Mouse (Mus musculus) thymus, postnatal 10 days (tissue): ENCODE measurements around the gene Tanc1.

Source experiments
- DNase-seq, 2 experiments: peaks; one replicate each; pipeline ENCODE4 v3.0.0; 2021; ENCODE audit warnings: low spot score in 2 of 2

The Tanc1 gene

GRCm38 (mm10) chr2:59681181-59681580 is 69.3 kb downstream of the Tanc1 start:
- DNase-seq: no peak

- no peak for DNase-seq
These were observed 73.2 kb downstream of the Tanc1 start for GRCm38 (mm10) chr2:59684864-59685605.

- DNase-seq: no peak
These were observed 73.7 kb downstream of the Tanc1 start for GRCm38 (mm10) chr2:59685606-59685950.

- no peak for DNase-seq
These were observed 76.6 kb downstream of the Tanc1 start for GRCm38 (mm10) chr2:59688261-59689104.

GRCm38 (mm10) chr2:59691112-59691511 is 79.3 kb downstream of the Tanc1 start:
- DNase-seq: no peak

GRCm38 (mm10) chr2:59693473-59693872 is 81.6 kb downstream of the Tanc1 start:
- no peak for DNase-seq

- DNase-seq: no peak
These were observed 85.3 kb downstream of the Tanc1 start for GRCm38 (mm10) chr2:59697123-59697522.

- no peak for DNase-seq
These were observed 86.1 kb downstream of the Tanc1 start for GRCm38 (mm10) chr2:59697722-59698634.

GRCm38 (mm10) chr2:59698635-59699300 is 86.9 kb downstream of the Tanc1 start:
- DNase-seq: no peak

GRCm38 (mm10) chr2:59699893-59700292 is 88.1 kb downstream of the Tanc1 start:
- DNase-seq: no peak

- no peak for DNase-seq
These were observed 93.4 kb downstream of the Tanc1 start for GRCm38 (mm10) chr2:59705221-59705620.

GRCm38 (mm10) chr2:59706806-59707205 is 95.0 kb downstream of the Tanc1 start:
- no peak for DNase-seq

GRCm38 (mm10) chr2:59707922-59708706 is 96.3 kb downstream of the Tanc1 start:
- no peak for DNase-seq

- no peak for DNase-seq
These were observed 98.9 kb downstream of the Tanc1 start for GRCm38 (mm10) chr2:59710771-59711170.

GRCm38 (mm10) chr2:59711992-59712391 is 100.2 kb downstream of the Tanc1 start:
- no peak for DNase-seq

- DNase-seq: no peak
These were observed 100.6 kb downstream of the Tanc1 start for GRCm38 (mm10) chr2:59712484-59712883.

- DNase-seq: no peak
These were observed 102.0 kb downstream of the Tanc1 start for GRCm38 (mm10) chr2:59713626-59714556.

GRCm38 (mm10) chr2:59714992-59715391 is 103.2 kb downstream of the Tanc1 start:
- DNase-seq: no peak

- DNase-seq: no peak
These were observed 104.6 kb downstream of the Tanc1 start for GRCm38 (mm10) chr2:59716461-59716860.
